Mouse (Mus musculus): ENCODE measurements around the gene Ppm1n. TPM values are rescaled to one million over a fixed set of nuclear protein-coding genes. Genes with fewer than 3 reads are reported as not detected.

The Ppm1n gene
- total and polyA plus RNA-seq, 2 experiments from 2014 or later: 1.1 to 2.3 TPM

DNA sequence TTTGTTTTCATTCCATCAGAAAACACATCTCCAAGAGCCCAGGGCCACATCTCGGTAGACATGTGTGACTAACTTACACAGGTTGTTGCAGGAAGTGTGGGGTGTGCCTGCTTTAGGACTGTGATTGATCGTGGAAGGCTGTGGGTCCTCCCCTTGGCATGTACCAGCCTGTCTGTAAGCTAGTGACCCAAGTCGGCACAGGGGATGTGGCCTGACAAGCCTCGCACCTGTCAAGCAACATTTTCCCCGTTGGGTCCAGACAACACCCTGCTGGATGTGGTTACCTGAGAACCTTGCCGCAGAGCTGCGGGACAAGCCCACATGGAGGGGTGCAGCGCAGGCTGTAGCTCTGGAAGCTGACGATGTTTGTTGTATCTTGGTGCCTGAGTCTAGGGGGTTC lies 42.6 kb upstream of the Ppm1n start:
- 66% methylated on average over 9 of the region's 9 CpGs for WGBS
- no peaks in the 10 kb centered on the region for H3K36me3 ChIP-seq (ENCODE audit: insufficient read depth)
- H3K9me3 ChIP-seq (ENCODE audit: low read length): no peaks in the 10 kb centered on the region
- H3K4me2 ChIP-seq (ENCODE audit: low read depth): no peak overlapping the region
- peaks cover 20% of the 10 kb centered on the region; the same call in 1 of the 2 replicates for H3K4me1 ChIP-seq (ENCODE audit: insufficient read depth)
- H3K4me3 ChIP-seq (ENCODE audit: low read depth, low read length): no peak overlapping the region
- H3K9ac ChIP-seq: no peak overlapping the region
- DNase-seq (no peak), ATAC-seq (no peak)
- TF ChIP-seq CTCF (IDR thresholded peaks at IDR 0.05; ENCODE audit: low read depth): no peak
- H3K27me3 ChIP-seq (ENCODE audit: insufficient read depth, low read length): no peaks in the 10 kb centered on the region
- H3K27ac ChIP-seq (ENCODE audit: low read depth, low read length): no peak overlapping the region

DNA sequence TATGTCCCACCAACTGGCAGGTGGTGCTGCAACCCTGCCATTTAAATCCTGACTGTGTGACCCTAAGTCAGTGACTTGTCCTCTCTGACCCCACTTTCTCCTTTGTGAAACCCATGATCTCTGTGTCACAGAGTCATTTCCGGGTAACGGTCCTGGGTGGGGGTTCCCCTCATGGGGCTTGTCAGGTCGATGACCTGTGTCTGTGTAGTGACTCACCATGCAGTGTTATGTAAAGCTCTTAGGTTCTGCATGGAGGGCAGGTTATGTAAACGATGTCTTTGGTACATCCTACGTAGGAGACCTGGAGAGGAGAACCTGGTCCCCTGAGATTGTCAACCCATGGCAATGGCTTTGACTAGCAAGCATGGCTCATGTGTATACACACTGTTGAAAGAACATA lies 41.6 kb upstream of the Ppm1n start:
- DNase-seq (no peak), ATAC-seq (no peak)
- TF ChIP-seq CTCF (IDR thresholded peaks at IDR 0.05; ENCODE audit: low read depth): no peak
- Histone ChIP-seq H3K36me3 (ENCODE audit: insufficient read depth) (no peaks in the 10 kb centered on the region), H3K9me3 (ENCODE audit: low read length) (no peaks in the 10 kb centered on the region), H3K9ac (no peak overlapping the region), H3K27ac (ENCODE audit: low read depth, low read length) (no peak overlapping the region), H3K4me2 (ENCODE audit: low read depth) (no peak overlapping the region), H3K4me3 (ENCODE audit: low read depth, low read length) (no peak overlapping the region), H3K4me1 (ENCODE audit: insufficient read depth) (peaks cover 11% of the 10 kb centered on the region; the same call in 1 of the 2 replicates), H3K27me3 (ENCODE audit: insufficient read depth, low read length) (no peaks in the 10 kb centered on the region)
- WGBS: 76% methylated on average over 5 of the region's 5 CpGs

DNA sequence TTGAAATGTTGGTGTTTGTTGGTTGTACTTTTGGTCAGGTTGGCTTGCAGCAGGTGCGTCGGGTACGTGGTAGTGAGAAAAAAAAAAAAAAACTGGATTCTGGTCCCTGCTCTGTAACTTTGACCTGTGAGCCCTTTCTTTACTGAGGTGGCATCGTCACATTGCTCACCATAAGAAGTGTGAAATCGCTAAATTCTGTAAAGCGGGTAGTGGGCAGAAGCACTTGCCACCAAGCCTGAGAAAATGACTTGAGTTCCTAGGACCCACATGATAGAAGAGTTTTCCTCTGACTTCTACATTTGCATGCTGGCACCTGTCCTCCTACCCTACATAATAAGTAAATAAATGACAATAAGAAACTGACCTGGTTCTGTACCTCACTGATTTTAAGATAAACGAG lies 40.8 kb upstream of the Ppm1n start:
- H3K4me3 ChIP-seq (ENCODE audit: low read depth, low read length): peak overlapping the region; percentile 65; the same call in 1 of the 2 replicates
- ATAC-seq: no peak
- H3K36me3 ChIP-seq (ENCODE audit: insufficient read depth): no peaks in the 10 kb centered on the region
- H3K9ac ChIP-seq: no peak overlapping the region
- H3K4me2 ChIP-seq (ENCODE audit: low read depth): peak overlapping the region; percentile 82
- no peaks in the 10 kb centered on the region for H3K9me3 ChIP-seq (ENCODE audit: low read length)
- H3K27me3 ChIP-seq (ENCODE audit: insufficient read depth, low read length): no peaks in the 10 kb centered on the region
- 46% methylated on average over 7 of the region's 7 CpGs for WGBS
- no peak overlapping the region; the same call in 1 of the 2 replicates for H3K27ac ChIP-seq (ENCODE audit: low read depth, low read length)
- TF ChIP-seq CTCF (IDR thresholded peaks at IDR 0.05; ENCODE audit: low read depth): no peak
- peaks cover 7% of the 10 kb centered on the region; the same call in 1 of the 2 replicates for H3K4me1 ChIP-seq (ENCODE audit: insufficient read depth)
- no peak for DNase-seq

DNA sequence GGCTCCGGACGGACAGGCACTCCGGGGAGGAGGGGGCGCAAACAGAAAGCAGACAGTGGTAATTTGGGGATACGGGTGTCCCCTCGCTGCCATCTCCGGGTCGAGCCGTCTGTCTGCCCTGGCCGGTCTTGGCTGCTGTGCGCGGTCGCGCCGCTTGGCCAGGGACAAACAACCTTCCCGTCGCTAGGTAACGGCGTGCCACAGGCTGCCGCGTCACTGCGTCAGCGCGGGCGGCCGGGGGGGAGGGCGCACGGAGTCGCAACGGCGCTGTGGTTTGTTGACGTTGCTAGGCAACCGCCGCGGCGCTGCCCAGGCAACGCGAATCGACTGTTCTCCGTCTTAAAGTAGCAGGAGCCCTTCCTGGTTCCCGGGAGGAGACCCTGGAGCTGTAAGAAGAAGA lies 40.0 kb upstream of the Ppm1n start:
- H3K36me3 ChIP-seq (ENCODE audit: insufficient read depth): no peaks in the 10 kb centered on the region
- H3K9ac ChIP-seq: peak overlapping the region; percentile 58
- H3K9me3 ChIP-seq (ENCODE audit: low read length): no peaks in the 10 kb centered on the region
- DNase-seq (peak; percentile 98), ATAC-seq (peak; percentile 99)
- H3K27ac ChIP-seq (ENCODE audit: low read depth, low read length): peak overlapping the region; percentile 62
- peak overlapping the region; percentile 82 for H3K4me2 ChIP-seq (ENCODE audit: low read depth)
- peaks cover 7% of the 10 kb centered on the region; the same call in 1 of the 2 replicates for H3K4me1 ChIP-seq (ENCODE audit: insufficient read depth)
- under 1% methylated on average over 41 of the region's 41 CpGs for WGBS
- TF ChIP-seq CTCF (IDR thresholded peaks at IDR 0.05; ENCODE audit: low read depth): peak; percentile 34; the same call in 1 of the 2 replicates
- peak overlapping the region; percentile 65 for H3K4me3 ChIP-seq (ENCODE audit: low read depth, low read length)
- H3K27me3 ChIP-seq (ENCODE audit: insufficient read depth, low read length): no peaks in the 10 kb centered on the region

DNA sequence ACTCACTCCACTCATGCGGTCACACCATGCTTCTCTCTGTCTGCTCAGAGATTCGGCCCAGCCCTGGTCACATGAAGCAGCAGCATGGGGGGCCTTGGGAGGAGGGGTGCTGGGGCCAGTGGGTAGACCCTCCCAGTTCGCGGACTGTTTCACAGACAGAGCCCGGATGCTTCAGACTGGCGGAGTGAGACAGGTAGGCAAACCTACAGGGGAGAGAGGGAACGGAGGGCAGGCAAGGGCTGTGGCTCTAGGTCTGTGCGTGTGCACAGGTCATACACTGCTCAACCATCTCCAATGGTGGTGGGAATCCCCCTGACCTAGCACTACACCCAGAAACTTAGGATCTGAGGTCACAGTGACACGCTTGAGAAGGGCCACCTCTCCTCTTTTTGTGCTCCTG lies 39.6 kb upstream of the Ppm1n start:
- DNase-seq: no peak
- Histone ChIP-seq H3K4me3 (ENCODE audit: low read depth, low read length) (peak overlapping the region; percentile 65), H3K27ac (ENCODE audit: low read depth, low read length) (peak overlapping the region; percentile 62), H3K36me3 (ENCODE audit: insufficient read depth) (no peaks in the 10 kb centered on the region), H3K9ac (peak overlapping the region; percentile 58), H3K4me1 (ENCODE audit: insufficient read depth) (peaks cover 7% of the 10 kb centered on the region; the same call in 1 of the 2 replicates), H3K27me3 (ENCODE audit: insufficient read depth, low read length) (no peaks in the 10 kb centered on the region), H3K9me3 (ENCODE audit: low read length) (no peaks in the 10 kb centered on the region), H3K4me2 (ENCODE audit: low read depth) (peak overlapping the region; percentile 82)
- no peak for TF ChIP-seq CTCF (IDR thresholded peaks at IDR 0.05; ENCODE audit: low read depth)
- ATAC-seq: peak; percentile 57
- 15% methylated on average over 9 of the region's 9 CpGs for WGBS

DNA sequence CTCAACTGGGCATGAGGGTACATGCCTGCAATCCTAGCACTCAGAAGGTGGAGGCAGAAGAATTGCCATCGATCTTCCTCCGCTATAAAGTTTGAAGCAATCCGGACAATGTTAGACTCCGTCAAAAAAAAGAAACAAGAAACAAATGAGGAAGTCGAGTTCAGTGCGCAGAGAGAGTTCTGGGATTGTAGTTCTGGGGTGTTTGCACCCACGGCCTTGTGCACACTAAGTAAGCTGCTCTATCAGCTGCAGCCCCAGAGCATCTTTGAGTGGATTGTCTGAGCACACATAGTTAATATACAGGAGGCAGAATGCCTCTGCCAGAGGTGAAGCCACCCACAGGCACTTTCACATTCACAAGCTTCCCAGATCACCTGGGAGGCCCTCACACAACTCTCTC lies 38.8 kb upstream of the Ppm1n start:
- no peak overlapping the region for H3K9ac ChIP-seq
- no peaks in the 10 kb centered on the region for H3K27me3 ChIP-seq (ENCODE audit: insufficient read depth, low read length)
- H3K9me3 ChIP-seq (ENCODE audit: low read length): no peaks in the 10 kb centered on the region
- H3K27ac ChIP-seq (ENCODE audit: low read depth, low read length): no peak overlapping the region
- H3K4me1 ChIP-seq (ENCODE audit: insufficient read depth): peaks cover 7% of the 10 kb centered on the region; the same call in 1 of the 2 replicates
- no peak overlapping the region for H3K4me2 ChIP-seq (ENCODE audit: low read depth)
- no peaks in the 10 kb centered on the region for H3K36me3 ChIP-seq (ENCODE audit: insufficient read depth)
- TF ChIP-seq CTCF (IDR thresholded peaks at IDR 0.05; ENCODE audit: low read depth): no peak
- H3K4me3 ChIP-seq (ENCODE audit: low read depth, low read length): no peak overlapping the region
- ATAC-seq (no peak), DNase-seq (no peak)
- WGBS: 82% methylated on average over 7 of the region's 7 CpGs

DNA sequence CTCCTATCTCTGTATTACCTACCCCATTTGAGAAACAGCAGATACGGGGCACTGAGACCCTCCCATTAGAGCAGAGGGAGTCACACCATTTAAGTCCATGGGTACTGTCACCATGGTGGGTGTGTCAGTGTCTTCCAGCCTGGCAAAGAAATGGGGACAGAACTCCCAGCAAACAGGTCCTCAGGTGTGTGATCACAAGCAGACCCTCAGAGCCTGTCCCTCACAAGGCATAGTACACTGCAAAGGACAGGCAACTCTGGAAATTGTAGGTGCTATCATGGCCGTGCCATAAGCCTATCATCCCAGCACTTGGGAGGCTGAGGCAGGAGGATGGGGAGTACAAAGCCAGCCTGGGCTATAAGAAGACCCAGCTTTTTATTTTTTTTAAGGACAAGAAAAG lies 38.3 kb upstream of the Ppm1n start:
- no peak for TF ChIP-seq CTCF (IDR thresholded peaks at IDR 0.05; ENCODE audit: low read depth)
- Histone ChIP-seq H3K4me3 (ENCODE audit: low read depth, low read length) (no peak overlapping the region), H3K9me3 (ENCODE audit: low read length) (no peaks in the 10 kb centered on the region), H3K4me1 (ENCODE audit: insufficient read depth) (peaks cover 7% of the 10 kb centered on the region; the same call in 1 of the 2 replicates), H3K36me3 (ENCODE audit: insufficient read depth) (no peaks in the 10 kb centered on the region), H3K9ac (no peak overlapping the region), H3K4me2 (ENCODE audit: low read depth) (no peak overlapping the region), H3K27ac (ENCODE audit: low read depth, low read length) (no peak overlapping the region), H3K27me3 (ENCODE audit: insufficient read depth, low read length) (no peaks in the 10 kb centered on the region)
- 70% methylated on average over 2 of the region's 2 CpGs for WGBS
- DNase-seq (no peak), ATAC-seq (no peak)
